Mouse (Mus musculus): Measurements from ENCODE around the gene Pparg.

The Pparg gene

DNA sequence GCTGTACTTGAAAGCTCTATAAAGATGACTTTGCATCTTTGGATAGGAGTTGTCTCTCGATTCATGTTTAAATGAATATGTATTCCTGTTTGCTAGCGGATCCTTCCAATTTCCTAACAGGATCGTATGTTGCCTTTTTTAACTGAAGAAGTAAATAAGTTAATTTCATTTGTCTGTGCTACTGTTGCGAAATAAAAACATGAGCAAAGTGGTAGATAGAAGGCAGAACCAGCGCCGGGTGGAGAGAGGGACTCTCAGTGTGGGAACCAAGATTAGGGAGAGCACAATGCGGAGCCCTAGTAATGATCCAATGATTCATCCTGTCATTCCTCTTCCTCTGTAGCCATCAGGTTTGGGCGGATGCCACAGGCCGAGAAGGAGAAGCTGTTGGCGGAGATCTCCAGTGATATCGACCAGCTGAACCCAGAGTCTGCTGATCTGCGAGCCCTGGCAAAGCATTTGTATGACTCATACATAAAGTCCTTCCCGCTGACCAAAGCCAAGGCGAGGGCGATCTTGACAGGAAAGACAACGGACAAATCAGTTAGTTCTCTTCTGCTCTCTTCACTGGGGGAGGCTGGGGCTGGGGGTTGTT lies 102.1 kb downstream of the Pparg start:
- in situ Hi-C loops (cut with MboI, MseI) = no loop called here

DNA sequence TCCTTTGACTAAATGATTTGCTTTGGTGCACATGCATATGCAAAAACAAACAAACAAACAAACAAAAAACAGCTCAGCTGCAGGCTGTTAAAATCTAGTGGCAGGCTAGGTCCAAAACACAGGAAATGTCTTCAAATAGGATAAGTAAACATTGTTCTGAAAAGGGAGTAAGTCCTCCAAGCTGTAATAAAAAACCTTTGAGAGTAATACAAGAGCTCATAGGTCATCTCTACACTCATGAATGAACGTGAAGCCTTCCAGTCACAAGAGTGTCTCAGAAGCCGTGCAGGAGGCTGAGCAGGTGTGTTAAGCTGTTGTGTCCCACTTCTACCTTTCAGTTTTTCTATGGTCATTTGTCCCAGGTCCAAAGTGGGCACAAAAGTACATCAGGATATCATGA lies 102.6 kb downstream of the Pparg start:
- in situ Hi-C loops (cut with MboI, MseI) = no loop called here

DNA sequence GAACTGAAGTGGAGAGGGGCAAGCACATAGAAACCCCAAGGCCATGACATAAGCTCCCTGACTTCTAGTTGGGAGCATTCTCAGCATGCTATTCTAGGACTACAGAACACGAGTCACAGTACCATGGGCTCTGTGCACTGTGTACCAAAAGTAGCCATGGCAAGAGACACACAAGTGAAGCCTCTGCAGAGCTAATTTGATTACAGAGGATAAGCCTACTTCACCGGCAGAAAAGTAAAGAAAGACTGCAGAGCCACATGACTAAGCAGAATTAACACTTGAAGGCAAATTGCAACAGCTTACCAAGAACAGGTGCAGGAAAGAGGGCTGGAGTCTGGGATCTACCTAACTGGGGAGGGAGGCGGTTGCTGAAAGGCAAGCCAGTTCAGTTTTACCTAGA lies 103.9 kb downstream of the Pparg start:
- in situ Hi-C loops (cut with MboI, MseI) = no loop called here

DNA sequence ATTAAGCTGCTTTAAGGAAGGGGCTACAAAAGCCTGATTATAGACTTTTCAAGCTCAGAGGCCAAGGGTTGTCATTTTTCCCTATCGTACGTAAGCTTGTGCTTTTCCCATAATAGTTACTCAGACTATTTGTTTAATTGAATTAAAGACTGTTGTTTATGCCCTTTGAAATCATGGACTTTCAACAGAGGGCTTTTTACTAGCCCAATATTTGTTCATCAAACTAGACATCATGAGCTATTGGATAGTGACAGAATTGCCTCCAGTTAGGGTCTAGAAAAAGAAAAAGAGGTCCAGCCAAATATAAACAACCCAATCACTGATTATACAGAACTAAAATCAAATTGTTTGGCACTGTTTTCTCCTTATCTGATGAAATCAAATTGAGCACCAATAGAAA lies 104.7 kb downstream of the Pparg start:
- in situ Hi-C loops (cut with MboI, MseI) = no loop called here

DNA sequence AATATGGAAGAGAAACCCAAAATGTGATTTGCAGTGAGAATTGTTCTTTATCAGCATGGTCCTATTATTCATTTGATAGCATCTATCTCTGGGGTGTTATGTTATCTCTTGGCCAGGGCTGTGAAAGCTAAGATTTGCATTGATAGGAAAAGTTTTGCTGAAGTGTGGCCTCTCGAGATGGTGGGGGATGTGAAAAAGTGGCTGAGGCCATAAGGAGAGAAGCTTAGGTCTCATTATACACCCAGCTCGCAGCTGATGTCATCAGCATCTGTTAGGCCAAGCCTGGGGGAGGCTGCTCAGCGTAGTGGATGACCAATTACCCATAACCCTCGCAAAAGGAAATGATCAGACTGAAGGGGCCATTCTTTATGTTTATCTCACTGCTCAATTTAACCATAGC lies 105.1 kb downstream of the Pparg start:
- in situ Hi-C loops (cut with MboI, MseI) = no loop called here

DNA sequence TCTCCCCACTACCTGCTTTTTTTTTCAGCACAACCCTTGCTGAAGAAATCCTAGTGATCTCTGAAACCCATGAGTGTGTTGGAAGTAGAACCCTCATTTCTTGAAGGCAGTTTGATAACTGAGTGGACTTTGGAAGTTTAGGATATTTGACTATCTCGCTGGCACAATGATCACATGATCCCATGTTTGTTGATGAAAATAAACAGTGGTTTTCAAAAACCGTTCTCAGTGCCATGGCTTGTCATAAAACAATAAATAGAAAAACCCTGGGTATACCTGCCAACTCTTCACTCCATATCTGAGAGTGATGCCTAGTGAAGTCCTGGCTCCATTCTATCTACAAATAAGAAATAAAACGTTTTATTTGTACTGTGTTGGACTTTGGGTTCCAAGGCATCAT lies 105.8 kb downstream of the Pparg start:
- in situ Hi-C loops (cut with MboI, MseI) = no loop called here

DNA sequence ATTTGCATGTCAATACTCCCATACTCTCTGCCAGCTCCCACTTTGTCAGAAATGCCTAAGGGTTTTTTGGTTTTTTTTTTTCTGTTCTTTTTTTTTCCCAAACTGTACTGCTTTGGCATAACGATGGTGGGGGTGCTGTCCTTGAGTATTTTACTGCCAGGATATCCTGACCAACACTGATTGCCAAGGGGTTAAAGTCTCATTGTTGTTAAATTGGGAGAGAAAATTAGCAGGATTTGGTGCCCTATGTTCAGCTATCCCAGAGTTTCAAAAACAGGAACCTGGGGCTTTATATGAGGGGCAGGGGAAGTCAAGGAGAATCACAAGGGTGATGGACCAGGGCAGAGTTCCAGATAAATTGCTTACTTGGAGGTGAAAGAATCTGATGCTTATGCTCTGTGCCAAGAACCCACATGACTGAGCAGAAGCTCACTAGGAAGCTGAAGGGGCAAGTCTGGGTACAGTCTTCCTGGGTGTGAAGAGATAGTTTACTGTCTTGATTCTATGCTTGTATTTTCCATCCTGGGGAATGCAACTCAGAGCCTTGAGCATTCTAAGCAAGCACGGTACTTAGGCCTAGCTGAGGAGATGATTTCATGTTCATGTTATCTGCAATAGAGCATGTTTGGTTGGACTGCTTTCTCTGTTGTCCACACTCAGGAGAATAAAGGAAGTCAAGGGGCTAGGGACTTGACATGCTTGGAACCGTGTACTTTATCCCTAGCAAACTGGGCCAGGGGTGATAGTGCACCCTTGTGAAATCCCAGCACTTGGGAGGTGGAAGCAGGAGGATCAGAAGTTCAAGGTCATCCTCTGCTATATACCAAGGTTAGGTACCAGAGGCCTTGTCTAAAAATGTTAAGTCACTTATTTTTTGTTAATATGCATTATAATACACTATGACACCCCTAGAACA lies 109.2 kb downstream of the Pparg start:
- in situ Hi-C loops (cut with MboI, MseI) = no loop called here

DNA sequence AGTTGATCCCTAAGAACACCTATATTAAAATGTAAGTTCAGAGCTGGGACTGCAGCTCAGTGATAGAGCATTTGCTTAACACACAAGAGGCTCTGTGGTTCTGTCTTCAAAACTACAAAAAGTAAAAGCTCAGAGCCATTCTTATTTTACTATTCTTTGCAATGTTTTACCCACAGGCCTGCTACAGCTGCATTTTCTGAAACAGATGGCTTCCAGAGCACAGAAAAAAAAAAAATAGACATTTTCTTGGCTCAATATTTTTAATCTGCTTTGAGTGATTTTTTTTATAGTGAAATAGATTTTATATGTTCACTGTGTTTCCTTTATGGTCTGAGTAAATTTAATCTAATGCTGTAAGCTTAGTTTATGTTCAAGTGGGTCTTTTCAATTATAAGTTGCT lies 111.2 kb downstream of the Pparg start:
- in situ Hi-C loops (cut with MboI, MseI) = no loop called here

DNA sequence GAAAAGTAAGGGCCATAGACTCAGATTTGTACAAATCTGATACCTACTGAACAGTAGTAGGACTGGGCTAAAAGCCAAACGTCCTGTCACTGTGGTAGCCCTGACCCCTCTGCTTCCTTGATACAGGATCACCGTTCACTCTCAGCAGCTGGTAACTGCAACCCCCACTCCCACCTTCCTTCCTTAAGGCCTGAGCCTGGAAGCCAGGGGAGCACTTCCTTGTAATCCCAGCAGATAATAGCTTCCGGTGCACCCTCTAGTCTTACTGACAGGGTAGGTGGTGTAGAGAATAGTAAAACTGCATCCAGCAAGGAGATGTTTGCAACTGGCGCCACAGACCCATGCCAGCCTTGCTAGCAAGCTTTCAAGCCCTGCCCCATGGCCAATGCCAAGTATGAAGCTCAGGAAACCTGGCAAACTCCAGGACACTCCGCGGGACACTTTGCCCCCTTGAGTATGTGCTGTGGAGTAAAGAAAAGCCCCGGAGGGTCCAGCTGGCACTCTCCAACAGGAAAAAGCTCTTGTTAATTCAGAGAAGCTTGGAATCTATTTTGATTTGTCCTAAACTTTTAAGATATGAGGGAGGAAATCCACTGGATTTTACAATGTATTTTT lies 116.4 kb downstream of the Pparg start:
- in situ Hi-C loops (cut with MboI, MseI) = no loop called here

DNA sequence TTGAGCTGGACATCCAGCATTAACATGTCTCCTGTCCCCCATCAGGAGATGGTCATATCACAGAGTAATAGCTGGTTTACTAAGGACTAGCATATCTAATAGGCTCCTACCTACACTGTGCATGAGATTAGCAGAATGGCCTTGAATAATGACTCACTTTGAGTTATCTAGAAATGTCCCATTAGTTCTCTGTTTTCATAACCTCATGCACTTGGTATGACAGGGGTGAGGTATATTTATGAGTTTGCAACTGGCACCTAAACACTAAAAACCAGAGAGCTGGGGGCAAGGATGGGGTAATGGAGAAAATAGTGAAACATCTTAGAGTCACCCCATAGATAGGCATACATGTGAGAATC lies 119.2 kb downstream of the Pparg start:
- in situ Hi-C loops (cut with MboI, MseI) = no loop called here

DNA sequence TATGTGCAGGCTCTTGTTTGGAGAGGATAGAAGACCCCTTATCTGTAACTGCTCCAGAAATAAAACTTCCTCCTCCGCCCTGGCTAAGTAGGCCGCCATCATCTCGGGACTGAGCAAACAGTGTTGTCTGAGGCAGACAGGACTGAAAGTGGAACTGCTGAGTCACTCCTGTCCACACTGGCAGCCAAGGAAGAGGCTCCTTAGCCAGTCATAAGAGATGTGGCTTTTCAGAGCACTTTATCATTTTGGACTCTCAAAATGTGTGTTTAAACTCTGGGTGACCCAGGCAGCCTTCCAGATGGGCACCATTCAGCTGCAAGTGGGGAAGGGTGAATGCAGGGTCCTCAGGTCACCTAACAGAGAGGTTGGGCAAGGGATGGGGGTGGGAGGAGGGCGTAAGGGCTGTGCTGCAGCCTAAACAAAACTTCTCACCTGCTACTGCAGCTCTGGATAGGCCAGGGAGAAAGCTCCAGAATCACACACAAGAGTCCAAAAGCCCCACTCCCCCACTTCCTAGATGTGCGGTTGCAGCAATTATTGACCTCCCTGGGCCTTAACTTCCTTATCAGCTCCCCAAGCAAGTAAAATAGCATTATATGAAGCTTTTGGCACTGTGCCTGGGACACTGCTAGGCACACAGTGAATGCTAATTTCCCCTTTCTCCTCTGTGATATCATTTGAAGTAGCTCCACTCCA lies 119.7 kb downstream of the Pparg start:
- in situ Hi-C loops (cut with MboI, MseI) = no loop called here

DNA sequence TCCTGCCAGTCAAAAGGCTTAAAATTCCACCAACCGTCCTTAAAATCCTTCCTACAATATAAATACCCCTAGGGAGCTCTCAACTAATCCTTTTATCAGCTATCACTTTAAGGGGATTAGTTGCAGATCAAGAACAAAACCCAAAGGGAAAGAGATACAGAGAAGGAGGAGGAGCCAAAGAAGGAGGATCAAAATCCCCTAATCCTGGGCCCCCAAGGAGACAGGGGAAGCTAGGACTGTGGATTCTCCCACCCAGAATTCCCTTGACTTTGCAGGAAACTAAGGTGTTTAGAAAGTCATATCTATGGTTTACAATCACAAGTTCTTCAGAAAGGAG lies 120.2 kb downstream of the Pparg start:
- in situ Hi-C loops (cut with MboI, MseI) = no loop called here

DNA sequence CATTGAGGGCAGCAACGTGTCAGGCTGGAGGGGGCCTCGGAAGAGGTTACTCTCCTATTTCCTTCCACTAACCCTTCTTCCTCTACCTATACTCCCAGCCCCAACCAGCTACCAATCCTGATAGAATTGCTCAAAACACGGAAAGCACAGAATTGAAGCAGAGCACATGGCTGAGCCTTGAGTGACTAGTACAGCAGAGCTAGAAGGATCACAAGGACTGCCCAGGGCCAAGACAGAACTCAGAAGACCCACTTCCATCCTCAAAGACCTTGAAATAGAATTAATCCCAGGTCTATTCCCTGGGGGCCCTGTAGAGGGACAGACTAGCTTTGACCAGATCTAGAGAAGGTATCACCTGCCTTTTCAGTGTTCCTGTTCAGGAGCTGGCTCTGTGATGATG lies 120.9 kb downstream of the Pparg start:
- in situ Hi-C loops (cut with MboI, MseI) = no loop called here

DNA sequence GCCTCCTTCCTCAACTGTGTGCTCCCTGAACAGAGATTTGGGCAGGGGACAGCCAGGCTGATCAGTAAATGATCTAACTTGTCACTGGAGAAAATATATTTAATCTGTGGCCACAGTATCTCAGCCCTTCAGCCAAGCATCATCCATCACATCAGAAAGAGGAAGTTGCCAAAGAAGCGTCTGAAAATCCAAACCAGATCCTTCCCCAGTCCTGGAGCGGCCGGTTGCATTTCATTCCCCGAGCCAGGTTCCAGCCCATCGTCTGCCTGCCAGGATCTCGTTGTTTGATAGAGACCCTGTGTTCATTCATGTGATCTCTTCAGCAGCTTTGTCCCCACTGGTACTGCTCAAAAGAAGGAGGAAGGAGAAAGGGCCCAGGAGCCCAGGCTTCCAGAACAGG lies 124.9 kb downstream of the Pparg start:
- in situ Hi-C loops (cut with MboI, MseI) = no loop called here

DNA sequence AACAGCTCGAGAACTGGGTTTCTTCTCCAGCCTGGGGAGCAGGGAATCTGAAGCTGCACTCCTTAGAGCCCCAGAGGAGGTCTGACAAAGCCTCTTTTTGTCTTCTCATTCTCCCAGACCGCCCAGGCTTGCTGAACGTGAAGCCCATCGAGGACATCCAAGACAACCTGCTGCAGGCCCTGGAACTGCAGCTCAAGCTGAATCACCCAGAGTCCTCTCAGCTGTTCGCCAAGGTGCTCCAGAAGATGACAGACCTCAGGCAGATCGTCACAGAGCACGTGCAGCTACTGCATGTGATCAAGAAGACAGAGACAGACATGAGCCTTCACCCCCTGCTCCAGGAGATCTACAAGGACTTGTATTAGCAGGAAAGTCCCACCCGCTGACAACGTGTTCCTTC lies 129.1 kb downstream of the Pparg start:
- in situ Hi-C loops (cut with MboI, MseI) = no loop called here

DNA sequence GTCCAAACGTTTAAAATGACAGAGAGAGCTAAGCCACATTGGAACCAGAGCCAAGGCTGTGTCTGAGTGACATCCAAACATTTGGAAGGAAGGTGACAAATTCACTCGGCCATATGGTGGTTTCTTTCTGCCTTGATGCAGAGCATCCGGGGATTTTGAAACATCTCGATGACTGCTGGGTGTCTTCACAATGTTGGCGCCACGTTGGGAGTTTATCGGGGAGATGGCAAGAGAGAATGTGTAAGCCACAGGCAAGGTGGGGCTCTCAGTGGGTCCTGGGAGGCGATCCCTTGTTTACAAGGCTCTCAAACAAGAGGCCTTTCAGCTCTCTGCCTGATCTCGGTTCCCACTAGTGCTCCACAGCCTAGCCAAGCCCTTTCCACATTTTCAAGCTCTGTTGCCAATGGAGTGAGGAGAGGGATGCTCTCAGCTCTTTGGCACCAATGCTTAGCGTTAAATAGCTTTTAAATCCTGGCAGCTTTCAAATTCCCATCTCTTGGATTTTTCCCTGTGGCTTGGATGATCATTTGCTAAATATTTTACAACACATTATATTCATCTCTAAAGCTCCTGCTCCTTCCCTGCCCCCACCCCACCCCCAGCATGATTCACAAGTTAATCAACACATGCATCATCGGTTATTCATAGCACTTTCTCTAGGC lies 132.3 kb downstream of the Pparg start:
- in situ Hi-C loops (cut with MboI, MseI) = no loop called here

DNA sequence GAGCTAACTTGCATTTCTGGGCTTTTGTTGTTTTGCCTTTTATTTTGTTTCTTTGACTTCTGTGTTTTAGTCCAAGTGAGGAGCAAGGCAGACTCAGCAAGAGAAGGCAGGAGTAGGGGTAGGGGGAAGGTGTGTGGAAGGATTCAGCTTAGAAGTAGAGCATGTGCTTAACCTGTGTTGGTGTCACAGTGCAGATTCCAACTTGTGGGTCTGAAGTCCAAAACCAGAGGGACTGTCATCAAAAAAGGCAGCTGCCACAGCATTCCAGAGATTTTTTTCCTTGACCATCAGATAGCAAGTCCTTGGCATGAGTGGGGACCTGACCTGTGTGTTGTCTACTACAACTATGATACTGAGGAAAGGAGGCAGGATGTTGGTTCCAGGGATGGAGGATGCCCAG lies 133.1 kb downstream of the Pparg start:
- in situ Hi-C loops (cut with MboI, MseI) = no loop called here

DNA sequence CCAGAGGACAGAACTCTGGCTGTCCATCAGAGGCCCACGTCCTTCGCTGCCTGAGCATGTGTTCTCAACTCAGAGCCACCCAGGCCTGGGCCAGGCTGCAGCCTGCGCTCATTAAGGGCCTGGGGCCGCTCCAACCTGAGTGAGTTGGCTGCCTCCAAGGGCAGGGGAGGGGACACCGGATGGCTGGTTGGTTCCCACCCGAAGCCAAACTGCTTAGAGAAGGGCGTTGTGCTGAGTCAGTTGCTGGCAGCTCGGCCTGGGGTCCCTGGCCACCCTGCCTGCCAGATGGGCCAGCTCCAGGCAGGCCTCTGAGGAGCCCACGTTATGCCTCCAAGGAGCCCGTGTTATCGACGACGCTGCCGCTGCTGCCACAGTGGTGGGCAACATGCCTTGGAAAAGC lies 138.8 kb downstream of the Pparg start:
- in situ Hi-C loops (cut with MboI, MseI) = no loop called here

DNA sequence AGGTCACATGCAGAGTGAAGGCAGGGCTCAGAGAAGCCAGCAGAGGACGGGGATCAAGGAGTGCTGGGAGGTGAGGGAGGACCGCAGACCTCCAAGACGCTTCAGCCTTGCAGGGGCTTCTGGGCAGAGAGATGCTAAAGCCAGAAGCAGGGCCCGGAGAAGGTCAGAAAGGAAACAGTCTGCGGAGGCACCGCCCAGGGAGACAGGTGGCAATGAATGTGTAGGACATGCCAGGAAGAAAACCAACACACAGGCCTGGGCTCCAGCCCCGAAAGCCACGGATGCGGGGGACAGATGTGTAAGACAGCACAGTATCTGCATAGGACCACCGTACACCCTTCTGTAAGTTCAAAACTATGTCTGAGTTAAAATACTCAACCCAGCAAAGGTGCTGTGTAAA lies 139.5 kb downstream of the Pparg start:
- in situ Hi-C loops (cut with MboI, MseI) = no loop called here

DNA sequence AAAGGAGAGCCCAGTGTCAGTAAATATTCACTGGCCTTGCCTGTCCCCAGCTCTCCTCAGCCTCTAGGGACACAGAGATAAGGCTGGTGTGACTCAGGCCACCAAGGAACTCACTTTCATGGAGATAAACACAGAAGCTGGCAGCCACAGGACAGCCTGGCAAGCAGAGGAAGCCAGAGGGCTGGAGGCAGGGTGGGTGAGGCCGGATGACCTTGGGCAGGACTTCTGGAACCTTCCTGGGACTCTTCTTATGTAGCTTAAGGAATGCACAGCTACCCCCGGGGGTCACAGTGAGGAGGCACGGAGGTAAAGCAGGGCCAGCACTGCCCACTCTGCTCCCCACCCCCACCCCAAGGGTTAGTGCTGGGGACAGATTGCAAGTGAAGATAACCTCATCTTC lies 140.4 kb downstream of the Pparg start:
- in situ Hi-C loops (cut with MboI, MseI) = no loop called here

DNA sequence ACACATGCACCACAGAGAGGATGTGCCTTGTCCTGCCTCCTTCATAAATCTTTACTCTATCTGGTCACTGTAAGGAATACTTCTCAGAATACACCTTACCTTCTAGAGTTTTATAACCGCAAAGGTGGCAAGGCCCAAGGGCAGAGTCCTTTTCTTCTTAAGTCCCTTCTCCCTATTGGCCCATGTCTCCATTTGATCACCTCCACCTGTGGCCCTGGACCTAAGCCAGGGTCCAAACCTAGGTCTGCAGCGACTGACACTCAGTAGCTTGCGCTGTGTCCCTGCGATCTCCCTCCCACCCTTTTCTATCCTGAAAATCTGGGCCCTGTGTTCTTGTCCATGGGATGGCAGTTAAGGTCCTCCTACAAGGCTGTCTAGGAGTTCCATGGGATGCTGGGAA lies 142.3 kb downstream of the Pparg start:
- in situ Hi-C loops (cut with MboI, MseI) = no loop called here

DNA sequence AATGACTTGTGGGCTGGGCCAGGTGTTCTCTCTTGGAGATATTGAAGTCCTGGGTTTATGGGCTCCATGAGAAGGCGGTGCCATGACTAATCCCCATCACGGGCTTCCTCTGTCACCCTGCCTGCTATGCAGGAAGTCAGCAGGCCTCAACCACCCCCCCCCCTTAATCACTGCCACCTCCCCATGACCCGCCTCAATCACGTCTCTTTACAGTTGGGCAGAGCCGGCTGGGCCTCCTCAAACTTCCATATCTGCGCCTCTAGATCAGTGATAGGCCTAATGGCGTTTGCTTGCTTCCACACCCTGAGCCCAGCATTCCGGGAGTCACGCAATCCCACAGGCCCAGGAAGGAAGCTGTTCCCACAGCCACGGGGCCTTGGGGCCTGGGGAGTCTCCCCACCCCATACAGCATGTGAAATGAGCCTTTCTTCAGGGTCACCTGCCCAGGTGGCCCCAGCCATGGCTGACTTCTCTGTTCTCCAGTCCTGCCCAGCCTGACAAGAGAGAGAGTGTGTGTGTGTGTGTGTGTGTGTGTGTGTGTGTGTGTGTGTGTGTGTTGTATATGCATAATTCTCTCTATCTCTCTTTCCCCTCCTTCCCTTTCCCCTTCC lies 142.9 kb downstream of the Pparg start:
- in situ Hi-C loops (cut with MboI, MseI) = no loop called here
